Mouse (Mus musculus): ENCODE results near the gene Gm20388. TPM values are rescaled to one million over a fixed set of nuclear protein-coding genes. Genes with fewer than 3 reads are reported as not detected.
"Not testable (repeated sequence)": the region's sequence is repeated elsewhere in the genome, so short reads cannot be mapped to it uniquely, and the experiment has no call there.

The Gm20388 gene
- total RNA-seq, 2 experiments from 2014 or later = 4.0 TPM; not detected in 1

DNA sequence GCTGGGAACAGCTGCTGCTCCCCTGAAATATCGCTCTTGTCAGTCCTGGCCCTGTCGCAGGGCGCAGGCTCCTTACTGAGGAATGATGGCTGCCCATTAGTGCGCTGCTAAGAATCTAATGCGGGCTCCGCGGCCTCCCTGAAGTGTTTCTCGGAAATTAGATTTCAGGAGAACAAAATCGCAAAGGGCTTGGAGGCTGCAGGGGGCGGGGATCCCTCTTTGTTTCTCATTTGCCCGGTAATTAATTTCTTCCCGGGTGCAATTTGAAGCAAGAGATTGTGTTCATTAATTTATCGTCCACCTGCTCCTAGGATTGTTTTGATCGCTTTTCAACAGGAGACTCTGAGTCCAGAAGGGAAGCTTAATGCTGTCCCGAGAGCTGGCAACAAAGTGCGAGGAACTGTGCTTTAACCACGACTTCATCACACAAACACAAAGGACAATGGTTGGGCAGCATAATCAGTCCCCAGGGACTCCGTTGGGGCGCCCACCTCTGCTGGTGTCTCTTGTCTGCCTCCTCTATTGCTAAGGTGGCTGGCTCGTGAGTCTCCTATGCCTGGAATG lies 4230.3 kb downstream of the Gm20388 start:
- no peak for DNase-seq

DNA sequence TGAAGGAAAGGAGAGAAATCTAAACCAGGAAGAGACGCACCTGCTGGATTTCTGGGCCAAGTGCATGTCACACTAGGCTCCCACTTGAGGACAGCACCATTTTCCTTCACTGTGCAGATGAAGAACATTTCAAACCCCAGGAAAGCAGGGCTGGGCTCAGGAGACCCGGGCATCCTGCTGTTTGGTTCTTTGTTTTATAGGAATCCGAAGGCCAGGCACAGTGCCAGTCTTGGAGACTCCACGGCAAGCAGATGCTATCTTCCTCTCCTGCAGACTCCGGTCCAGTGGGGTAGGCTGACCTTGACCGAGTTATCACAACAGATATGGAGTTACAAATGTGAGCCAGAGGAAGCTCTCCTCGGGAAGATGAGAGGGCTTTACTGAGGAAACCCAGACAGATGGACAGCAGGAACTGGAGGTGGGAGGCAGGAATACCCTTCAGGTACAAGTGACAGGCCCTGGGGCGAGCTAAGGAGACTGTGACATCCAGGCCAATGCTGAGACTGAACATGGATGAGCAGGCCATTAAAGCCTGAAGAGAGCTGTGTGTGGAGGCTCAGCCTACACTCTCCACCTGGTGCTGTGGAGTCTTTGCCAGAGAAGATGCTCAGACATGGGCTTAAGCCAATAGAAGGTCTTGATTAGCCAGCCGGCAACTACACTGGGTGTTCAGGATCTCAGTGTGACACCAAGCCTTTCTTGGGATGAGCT lies 4231.2 kb downstream of the Gm20388 start:
- DNase-seq = no peak

DNA sequence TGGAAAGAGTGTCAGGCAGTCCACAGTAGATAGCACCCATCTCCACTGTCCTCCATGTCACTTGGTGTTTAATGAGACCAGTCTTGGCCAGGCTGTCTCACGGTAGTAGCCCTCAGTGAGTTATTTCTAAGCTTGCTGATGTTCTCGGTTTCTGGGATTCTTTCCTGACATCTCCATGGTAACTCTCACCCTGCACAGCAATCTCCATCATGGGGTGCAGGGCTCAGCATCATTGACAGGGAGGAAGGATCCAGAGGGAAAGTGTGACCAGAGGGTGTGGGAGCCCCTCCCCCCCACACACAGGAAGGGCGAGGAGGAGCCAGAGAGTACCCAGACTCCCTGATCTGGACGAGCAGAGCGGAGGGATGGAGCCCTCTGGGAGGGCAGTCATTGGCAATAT lies 4232.4 kb downstream of the Gm20388 start:
- DNase-seq = no peak

DNA sequence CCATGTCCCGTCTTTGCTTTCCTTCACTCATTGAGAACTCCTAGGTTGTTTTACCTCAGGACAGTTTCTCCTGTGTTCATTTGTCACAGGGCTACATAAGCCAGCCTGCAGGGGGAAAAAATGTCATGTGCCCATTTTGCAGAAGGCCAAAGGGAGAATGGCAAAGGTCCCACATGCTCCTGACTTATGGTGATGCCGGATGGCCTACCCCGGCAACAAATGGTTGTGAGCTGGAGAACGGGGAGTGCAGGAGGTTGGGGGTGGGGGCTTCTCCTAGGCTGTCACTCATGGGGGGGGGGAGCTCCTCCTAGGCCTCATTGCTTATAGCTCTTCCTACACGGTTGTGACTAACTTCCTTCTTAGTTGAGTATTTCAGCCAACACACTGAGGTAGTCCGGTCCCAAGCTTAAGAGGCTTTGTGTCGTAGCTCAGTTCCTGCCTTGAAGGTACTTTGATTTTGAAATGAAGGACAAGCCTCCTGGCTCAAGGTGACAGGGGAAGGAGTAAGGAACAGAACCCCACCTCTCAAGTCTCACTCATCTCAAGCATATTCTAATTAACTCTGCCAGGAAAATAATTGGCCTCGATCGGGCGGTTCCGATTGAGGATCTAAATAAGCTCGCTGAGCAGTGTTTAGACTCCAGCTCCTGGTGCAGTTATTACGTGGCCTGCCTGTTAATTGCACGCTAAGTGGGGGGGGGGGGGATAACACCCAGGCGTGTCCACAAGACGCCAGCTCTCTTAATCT lies 4233.4 kb downstream of the Gm20388 start:
- DNase-seq = no peak

DNA sequence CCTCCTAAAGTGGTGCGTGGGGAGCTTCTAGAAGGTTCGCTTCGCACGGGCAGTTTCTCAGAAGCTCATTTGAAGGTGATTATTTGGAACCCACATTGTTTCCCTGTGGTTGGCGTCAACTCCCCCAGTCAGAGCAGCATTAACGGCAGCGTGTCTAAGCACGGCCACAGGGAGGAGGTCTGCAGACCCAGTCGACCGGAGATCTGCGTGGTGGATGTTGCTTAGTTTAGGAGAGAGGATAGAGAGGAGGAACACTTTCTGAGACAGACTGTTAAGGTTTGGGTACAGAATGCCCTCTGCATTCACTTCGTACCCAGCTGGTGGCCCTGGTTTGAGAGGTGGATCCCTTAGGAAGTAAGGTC lies 4234.0 kb downstream of the Gm20388 start:
- no peak for DNase-seq

DNA sequence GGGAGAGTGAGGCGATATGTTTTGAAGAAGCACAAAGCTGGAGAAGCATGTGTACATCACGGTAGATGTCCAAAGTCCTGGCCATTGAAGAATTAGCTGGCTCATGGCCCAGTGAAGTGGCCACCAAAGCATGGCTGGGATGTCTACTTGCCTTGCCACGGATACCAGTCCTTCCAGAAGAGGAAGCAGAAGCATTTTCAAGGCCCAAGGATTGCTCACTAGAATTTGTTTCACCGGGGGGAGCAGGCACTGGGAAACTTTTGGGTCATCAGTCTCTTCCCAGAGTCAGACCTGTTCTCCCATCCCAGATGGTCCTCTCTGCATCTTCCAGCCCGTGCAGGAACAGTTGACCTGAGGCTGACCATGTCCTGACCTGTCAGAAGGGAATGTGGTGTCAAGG lies 4235.6 kb downstream of the Gm20388 start:
- DNase-seq = no peak

DNA sequence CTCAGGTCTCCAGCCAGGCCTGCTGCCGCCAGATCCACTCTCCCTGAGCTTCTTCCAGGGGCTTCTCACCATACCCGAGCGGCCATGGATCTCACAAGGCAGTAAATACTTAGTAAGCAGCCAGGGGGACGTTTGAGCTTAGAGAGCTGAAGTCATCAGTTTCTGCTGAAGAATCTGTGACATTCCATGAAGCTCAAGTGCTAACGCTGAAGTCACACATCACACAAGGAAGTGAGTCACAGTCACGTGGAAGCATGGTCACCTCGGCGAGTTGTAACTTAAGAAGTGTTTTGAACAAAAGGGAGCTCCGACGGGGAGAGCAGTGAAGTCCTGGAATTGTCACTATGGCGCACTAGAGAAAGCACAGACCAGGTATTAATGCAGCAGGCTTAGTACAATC lies 4239.4 kb downstream of the Gm20388 start:
- DNase-seq = no peak

DNA sequence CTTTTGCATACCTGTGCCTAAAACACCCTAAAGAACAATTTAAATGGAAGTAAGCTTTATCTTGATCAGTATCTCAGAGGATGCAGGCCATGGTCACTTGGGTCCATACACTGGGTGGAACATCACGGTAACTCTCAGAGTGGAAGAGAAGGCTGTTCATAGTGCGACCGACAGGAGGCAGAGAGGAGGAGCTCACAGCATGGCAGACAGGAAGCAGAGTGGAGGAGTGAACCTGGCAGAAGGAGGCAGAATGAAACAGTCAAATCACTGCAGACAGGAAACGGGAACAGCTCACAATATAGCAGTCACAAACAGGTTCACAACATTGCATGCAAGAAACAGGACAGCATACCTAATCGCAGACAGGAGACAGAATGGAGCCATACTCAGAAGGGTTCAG lies 4239.9 kb downstream of the Gm20388 start:
- no peak for DNase-seq

DNA sequence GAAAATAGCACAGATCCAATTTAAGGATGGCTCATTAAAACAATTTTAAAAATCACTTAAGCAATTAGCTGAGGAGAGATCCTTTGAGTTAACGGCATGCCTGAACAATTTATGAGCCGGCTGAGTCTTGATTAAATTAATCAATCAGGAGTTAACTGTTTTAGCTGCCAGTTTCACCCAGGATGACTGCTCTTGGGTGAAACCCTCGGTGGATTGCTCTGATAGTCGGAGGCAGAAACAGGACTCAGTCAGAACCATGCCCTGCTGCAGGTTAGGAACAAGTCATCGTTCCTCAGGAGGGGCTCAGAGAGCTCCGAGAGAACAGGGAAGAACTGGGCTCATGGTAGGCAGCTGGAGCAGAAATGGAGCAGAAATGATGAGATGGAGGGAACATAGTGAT lies 4241.2 kb downstream of the Gm20388 start:
- no peak for DNase-seq

DNA sequence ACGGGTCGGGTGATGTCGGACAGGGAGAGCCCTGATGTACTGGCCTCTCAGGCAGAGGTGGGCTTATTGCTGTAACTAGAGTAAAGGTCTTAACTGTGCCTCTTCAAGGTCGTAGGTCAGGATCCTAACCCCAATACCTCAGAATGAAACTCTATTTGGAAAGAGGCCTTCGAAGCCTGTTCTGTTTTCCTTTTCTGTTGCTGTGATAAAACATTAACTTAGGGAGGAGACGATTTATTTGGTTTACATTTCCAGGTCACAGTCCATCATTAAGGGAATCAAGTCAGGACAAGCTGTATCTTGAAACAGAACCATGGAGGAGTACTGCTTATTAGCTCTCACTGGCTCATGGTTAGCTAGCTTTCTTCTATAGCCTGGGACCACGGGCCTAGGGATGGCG lies 4242.1 kb downstream of the Gm20388 start:
- DNase-seq = no peak

DNA sequence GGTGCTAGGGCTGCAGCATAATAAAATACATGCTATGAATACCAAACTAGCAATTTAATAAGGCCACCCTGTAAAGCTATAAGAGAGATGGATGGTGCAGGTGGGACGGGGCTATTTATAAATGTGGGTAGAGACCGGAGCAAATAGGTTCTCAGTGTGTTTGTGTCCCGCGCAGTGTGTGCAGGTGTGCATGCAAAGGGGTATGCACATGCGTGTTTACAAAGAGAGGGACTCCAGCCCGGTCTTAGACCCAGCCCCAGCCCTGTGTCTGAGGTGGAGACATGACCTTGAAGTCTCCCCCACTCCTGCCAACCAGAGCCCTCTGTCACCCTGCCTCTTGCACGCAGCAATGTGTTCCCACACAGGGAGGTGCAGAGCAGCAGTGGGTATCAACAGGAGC lies 4245.7 kb downstream of the Gm20388 start:
- no peak for DNase-seq

DNA sequence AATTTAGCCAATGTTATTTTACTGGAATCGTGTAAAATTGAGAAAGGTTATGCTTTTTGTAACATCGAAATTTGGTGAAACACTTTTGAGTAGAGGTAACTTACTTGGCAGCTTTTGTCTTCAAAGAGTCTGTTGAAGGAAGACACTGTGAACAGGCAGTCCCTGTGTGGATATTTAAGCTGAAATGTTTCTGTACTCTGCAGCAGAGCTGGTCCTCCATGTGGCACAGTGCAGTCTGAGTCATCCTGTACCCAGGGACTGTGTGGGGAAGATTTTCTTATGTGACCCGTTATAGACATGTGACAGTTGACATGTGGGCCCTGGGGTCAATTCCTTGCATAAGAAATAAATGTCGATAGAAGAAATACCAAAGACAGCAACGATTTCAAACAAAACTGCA lies 4251.0 kb downstream of the Gm20388 start:
- no peak for DNase-seq

DNA sequence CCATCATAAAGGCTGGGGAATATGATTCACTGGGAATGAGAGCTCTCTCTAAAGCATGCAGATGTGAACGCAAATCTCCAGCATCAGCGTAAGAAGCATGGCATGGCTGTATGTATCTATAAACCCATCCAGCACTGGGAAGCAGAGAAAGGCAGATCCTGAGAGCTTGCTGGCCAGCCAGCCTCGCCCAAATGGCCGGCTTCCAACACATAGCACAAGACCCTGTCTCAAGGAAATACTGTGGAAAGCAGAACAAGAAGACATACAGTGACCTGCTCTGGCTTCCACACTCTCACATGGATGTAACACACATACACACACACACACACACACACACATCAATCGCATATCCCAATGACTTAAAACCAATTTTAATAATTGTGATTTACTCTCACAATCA lies 4252.6 kb downstream of the Gm20388 start:
- DNase-seq = no peak

DNA sequence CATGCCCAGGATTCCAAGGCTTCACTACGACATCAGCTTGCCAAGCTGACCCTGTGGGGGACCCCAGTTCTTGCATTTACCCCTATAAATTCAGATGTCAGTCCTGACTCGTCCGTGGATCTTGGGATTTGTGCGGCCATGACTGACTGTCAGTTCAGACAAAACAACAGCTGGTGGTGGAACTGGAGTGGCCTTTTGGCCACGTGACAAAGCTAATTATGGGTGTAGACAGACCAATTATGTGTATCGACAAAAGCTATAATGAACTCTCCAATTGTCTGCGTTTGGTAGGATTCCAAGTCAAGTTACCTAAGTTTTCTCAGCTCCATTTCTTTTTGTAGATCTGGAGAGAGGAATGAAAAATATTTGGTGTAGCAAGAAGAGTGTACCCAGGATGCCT lies 4259.1 kb downstream of the Gm20388 start:
- no peak for DNase-seq

DNA sequence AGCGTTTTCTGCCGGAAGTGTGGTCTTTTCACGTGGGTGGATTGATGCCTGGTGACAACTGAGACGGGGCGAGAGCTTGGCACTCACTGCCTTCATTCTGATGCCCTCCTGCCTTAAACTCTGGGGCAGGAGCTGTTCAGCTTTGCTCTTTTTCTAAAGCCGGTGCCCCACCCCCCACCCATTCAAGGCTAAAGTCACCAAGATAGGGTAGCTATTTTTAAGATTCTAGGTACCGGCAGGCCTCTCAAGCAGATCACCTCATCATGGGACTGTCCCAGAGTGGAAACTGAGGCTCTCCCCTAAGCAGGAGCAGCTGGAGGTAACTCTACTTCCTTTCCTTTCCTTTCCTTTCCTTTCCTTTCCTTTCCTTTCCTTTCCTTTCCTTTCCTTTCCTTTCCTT lies 4260.0 kb downstream of the Gm20388 start:
- no peak for DNase-seq

DNA sequence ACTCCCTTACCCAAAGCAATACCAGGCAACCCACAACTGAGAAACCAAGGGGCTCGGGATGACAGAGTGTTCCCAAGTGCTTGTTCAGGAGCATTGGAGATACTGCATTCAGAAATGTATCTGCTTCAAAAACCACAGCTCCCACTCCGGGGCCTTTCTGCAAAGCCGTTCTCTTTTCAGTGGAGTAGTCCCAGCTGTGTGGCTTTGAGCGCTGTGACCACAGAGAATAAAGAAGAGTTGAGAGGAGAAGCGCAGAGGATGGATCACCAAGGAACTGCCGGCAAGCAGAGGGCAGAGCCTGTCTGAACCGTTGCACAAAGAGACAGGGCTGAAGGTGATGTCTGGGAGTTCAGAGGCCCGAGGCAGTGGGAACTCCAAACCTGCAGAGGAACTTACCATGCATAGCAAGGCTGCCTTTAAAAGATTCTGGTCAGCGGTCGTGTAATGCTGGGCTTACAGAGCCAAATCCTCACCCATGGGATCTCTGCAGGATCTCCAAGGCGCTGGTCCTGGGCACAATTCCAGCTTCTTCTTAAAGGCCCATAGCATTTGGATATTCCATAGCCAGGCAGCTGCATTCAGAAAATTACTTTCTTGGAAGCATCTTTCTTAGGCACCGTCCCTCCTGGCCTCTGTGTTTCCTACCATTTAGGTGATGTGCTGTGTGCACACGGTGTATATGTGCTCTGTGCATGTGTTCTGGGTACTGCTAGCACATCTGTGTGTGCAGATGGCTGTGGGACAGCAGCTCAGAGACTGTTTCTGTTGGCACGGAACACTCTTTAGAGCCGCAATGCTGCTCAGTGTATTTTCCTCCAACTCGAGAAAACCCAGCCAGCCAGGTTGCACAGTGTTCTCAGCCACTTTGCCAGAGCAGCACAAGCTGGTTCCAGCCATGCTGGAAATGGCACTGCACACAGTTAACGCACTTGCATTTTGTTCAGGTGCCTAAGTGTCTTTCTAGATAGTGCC lies 4261.2 kb downstream of the Gm20388 start:
- DNase-seq = peak; percentile 43 to 59

DNA sequence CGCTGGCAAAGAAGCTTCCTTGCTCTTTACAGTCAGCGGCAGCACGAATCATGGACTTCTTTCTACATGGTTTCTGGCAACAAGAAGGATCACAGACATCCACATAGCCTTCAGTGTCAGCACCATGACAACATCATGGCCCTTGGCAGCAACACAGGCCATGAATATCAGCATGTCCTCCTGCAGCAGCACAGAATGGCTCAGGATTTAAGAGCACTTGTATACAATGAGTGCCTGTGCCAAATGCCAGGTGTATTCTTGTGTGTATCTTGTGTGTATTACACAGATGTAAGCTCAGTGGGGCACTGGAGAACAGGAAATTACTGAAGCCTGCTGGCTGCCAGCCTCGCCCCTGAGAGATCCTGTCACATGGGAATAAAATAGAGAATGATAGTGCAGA lies 4263.0 kb downstream of the Gm20388 start:
- DNase-seq = no peak

DNA sequence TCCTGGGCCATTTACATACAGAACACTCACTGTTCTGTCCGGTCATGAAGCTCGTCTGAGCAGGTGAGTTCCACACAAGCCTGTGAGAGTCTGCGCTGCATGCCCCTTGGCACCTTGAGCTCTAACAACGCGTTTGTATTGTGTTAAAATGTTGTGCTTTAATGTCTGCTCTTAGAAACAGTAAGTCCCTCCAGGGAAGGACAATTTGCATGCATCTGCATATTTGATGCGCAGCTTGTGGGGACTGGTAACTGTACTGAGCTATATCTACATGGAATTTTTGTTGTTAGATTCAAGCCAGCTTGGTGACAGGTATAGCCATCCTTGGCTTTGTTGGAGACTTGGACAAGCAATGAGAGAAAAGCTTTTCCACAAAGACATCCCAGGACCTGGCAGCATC lies 4265.5 kb downstream of the Gm20388 start:
- no peak for DNase-seq

DNA sequence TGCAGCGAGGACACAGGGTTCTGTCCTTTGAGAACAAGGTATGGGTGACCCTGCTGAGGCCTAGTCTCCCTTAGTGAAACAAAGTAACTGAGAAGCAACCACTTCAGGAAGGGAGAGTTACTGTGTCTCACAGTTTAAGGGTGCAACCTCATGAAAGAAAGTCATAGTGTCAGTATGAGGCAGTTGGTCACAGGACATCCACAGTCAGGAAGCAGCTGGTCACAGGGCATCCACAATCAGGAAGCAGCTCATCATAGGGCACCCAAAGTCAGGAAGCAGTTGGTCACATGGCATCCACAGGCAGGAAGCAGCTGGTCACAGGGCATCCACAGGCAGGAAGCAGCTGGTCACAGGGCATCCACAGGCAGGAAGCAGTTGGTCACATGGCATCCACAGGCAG lies 4266.5 kb downstream of the Gm20388 start:
- not testable (repeated sequence) for DNase-seq

DNA sequence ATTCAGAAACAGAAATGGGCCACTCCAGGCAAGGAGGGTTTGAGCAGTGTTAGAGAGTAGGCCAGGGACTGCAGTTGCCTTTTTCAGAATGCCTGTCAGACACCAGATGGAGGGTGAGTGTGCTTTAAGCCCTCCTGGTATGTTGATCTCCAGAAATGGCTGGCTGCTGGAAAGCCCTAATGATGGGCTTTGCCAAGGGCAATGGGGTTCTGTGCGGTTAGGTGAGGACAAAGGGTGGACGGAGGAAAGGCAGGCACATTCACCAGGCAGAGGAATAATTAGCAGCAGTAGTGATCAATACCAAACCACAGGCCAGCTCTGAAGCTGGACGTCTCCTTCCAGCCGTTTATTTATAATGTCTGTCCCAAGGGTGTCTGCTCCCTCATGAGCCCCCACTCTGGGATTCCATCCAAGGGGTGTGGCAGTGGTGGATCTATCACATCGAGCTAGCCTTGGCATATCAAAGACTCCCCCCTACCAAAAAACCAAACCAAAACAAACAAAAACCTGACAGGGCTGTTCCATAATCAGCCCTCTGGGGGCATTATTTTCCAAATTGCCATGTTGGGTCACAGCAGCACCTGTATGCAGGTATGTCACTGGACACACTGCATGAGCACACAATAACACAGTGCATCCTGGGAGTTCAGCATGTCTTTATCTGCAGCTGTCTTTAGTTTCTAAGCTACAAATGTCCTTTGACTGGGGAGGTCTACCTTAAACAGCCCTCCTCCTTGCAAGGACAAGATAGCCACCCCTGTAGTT lies 4270.2 kb downstream of the Gm20388 start:
- no peak for DNase-seq

DNA sequence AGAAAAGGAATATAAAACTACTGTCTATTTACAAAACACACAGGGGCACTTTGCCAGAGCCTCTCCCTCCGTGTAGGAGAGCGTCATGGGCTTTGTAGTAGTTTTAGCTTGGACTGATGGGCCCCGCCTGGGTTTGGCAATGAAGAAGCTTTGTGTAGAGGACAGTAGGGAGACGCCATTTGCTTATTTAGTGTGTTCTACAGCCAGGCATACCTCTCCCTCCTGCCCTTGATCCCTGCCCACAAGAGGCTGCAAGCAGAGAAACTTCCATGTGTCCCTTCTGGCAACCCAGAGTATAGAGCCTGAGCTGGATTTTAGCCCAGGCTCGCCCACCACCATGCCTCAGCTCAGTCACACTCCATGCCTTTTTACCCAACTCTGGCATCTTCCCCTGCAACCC lies 4271.1 kb downstream of the Gm20388 start:
- DNase-seq = peak; percentile 8 to 19

DNA sequence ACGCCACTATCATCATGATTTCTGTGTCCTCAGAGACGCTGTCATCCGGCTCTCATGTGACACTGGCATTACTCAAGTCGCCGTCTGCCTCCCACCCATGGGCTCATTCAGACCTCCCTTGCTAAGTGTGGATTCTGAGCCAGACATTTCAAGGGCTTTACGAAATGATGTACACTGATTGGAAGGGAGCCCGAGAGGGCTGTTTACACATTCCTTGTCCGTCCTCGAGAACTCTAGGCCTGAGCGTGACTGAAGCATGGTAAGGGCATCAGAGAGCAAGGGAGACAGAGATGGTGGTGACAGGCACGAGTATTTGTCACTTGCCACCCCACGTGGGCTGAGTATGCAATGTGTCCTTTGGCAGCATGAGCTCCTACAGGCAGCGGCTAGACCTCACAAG lies 4271.6 kb downstream of the Gm20388 start:
- peak; percentile 75 to 77 for DNase-seq
